Mouse (Mus musculus) left cerebral cortex, postnatal 14 days (tissue): ENCODE data around the gene Ulk4. TPM values are rescaled to one million over a fixed set of nuclear protein-coding genes. Genes with fewer than 3 reads are reported as not detected.

Experiments
- DNase-seq, 2 experiments: peaks; one replicate each; pipeline ENCODE4 v3.0.0; 2021 to 2022; ENCODE audit warnings: low spot score in 2 of 2, mixed read lengths in 1 of 2
- intact Hi-C: fragments of 180-260 bp; cut with DNase I; formaldehyde crosslinking; loops from one replicate; pipeline ENCODE4 v1.15.1; 2025
- total RNA-seq, 2 experiments: library from RNA; stranded (reverse); gene quantifications; 2 replicates each; pipeline ENCODE4 v1.2.3; 2021

The Ulk4 gene
- total RNA-seq, 2 experiments from 2014 or later, result 8.8 to 8.9 TPM

- no peak for DNase-seq
- intact Hi-C loops, result no loop called here
Measured at GRCm38 (mm10) chr9:121005961-121006360, 271.0 kb downstream of the Ulk4 start.

- no peak for DNase-seq
- intact Hi-C loops, result no loop called here
Measured at GRCm38 (mm10) chr9:121001681-121002540, 275.1 kb downstream of the Ulk4 start.

GRCm38 (mm10) chr9:121000641-121001320 lies 276.2 kb downstream of the Ulk4 start:
- intact Hi-C loops, result no loop called here
- peak; percentile 42 to 74 for DNase-seq

GRCm38 (mm10) chr9:120998696-120999095 lies 278.3 kb downstream of the Ulk4 start:
- intact Hi-C loops, result no loop called here
- DNase-seq, result no peak

- intact Hi-C loops, result no loop called here
- DNase-seq, result no peak
Measured at GRCm38 (mm10) chr9:120994223-120995155, 282.5 kb downstream of the Ulk4 start.

- no peak for DNase-seq
- intact Hi-C loops, result no loop called here
Measured at GRCm38 (mm10) chr9:120993004-120993403, 284.0 kb downstream of the Ulk4 start.

GRCm38 (mm10) chr9:120991801-120992200 lies 285.2 kb downstream of the Ulk4 start:
- intact Hi-C loops, result no loop called here
- DNase-seq, result no peak

- intact Hi-C loops, result no loop called here
- DNase-seq, result no peak
Measured at GRCm38 (mm10) chr9:120989806-120990700, 286.9 kb downstream of the Ulk4 start.

GRCm38 (mm10) chr9:120988088-120988487 lies 288.9 kb downstream of the Ulk4 start:
- intact Hi-C loops, result no loop called here
- no peak for DNase-seq

GRCm38 (mm10) chr9:120986994-120987393 lies 290.0 kb downstream of the Ulk4 start:
- DNase-seq, result no peak
- intact Hi-C loops, result no loop called here

GRCm38 (mm10) chr9:120986255-120986654 lies 290.7 kb downstream of the Ulk4 start:
- intact Hi-C loops, result no loop called here
- no peak for DNase-seq

- intact Hi-C loops, result no loop called here
Measured at GRCm38 (mm10) chr9:120985524-120985923, 291.5 kb downstream of the Ulk4 start.

GRCm38 (mm10) chr9:120985009-120985408 lies 292.0 kb downstream of the Ulk4 start:
- intact Hi-C loops, result no loop called here
- DNase-seq, result no peak

More at GRCm38 (mm10) chr9:120985524-120985923, 291.5 kb downstream of the Ulk4 start:
- DNase-seq, result no peak

GRCm38 (mm10) chr9:120984509-120984908 lies 292.5 kb downstream of the Ulk4 start:
- DNase-seq, result no peak
- intact Hi-C loops, result no loop called here

- intact Hi-C loops, result no loop called here
- DNase-seq, result no peak
Measured at GRCm38 (mm10) chr9:120983849-120984248, 293.1 kb downstream of the Ulk4 start.

GRCm38 (mm10) chr9:120981777-120982176 lies 295.2 kb downstream of the Ulk4 start:
- DNase-seq, result no peak
- intact Hi-C loops, result no loop called here

GRCm38 (mm10) chr9:120976856-120977255 lies 300.1 kb downstream of the Ulk4 start:
- intact Hi-C loops, result no loop called here
- no peak for DNase-seq

GRCm38 (mm10) chr9:120976158-120976557 lies 300.8 kb downstream of the Ulk4 start:
- intact Hi-C loops, result no loop called here
- peak in 1 of 2 experiments; percentile 67 for DNase-seq

GRCm38 (mm10) chr9:120974209-120974608 lies 302.8 kb downstream of the Ulk4 start:
- intact Hi-C loops, result no loop called here

More at GRCm38 (mm10) chr9:120974209-120974608, 302.8 kb downstream of the Ulk4 start:
- DNase-seq, result no peak
